Mouse (Mus musculus) ES-CJ7 (cell line): Measurements from ENCODE around the gene Edrf1.
"Not testable (repeated sequence)": the region's sequence is repeated elsewhere in the genome, so short reads cannot be mapped to it uniquely, and the experiment has no call there.

ENCODE experiments used
- DNase-seq: peaks from one replicate; pipeline ENCODE4 v3.0.0; 2011; ENCODE audit warnings: low read depth, low spot score

The Edrf1 gene

DNA sequence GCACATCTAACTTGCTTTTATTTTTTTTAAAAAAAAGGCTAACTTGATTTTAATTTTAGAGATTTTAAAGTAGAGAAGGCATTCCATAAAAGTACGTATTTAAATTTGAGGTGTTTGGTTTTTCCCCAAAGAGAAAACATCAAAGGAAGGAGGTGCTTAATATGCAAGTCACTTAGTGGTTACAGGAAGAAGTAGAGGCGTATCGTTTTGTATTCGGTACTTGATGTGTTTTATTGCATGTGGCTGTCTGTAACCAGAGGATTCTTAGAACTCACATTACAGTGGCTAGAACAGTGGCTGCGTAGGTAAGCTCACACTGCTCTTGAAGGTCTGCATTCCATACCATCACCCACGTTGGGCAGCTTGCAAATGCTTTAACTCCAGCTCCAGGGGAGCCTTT, 8.4 kb downstream of the Edrf1 start:
- no peak for DNase-seq

DNA sequence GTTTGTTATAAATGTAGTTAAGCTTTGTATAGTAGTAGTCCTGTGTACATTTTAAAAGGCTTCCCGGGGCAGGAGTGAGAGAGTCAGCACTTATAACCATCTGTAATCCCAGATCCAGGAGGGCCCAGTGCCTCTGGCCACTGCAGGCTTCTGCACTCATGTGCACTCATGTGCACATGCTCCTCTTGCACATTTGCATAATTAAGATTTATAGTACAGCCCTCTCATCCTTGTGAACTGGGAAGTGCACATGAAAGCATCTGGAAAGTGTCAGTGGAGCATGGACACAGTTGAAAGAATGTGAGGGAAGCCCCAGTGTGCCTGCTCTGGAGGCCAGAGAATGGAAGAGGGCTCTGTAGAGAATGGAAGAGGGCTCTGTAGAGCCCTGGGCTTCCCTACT, 25.1 kb downstream of the Edrf1 start:
- no peak for DNase-seq

DNA sequence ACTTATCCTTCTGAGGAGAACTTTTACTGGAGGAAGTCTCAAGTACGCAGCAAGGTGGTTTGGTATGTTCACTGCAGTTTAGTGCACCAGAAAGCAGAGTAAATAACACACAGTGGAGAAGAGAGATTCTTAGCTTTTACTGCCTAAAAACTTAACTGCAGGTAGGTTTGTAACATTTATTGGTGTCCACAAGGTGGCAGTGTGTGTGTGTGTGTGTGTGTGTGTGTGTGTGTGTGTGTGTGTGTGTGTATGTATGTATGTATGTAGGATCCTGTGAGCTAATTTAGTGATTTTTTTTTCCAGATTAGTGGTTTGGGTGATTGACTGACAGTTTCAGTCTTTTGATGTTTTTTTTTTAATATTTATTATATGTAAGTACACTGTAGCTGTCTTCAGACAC, 31.7 kb downstream of the Edrf1 start:
- DNase-seq: peak; percentile 32

DNA sequence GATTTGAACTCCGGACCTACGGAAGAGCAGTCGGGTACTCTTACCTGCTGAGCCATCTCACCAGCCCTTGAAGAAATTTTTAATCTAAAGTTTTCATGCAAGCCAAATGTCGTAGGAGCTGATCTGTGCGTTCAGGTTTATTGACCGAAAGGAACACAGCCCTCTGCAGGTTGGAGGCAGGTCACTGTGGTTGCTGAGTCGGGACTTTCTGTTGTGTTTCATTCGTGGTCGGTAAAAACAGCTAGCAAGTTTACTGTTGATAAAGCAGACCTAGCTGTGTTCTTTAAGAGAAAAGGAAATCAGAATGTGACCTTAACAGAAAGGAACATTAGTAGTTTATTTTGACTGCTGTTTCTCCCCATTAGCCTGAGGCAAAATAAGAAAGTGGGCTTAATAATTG, 32.6 kb downstream of the Edrf1 start:
- DNase-seq: no peak

DNA sequence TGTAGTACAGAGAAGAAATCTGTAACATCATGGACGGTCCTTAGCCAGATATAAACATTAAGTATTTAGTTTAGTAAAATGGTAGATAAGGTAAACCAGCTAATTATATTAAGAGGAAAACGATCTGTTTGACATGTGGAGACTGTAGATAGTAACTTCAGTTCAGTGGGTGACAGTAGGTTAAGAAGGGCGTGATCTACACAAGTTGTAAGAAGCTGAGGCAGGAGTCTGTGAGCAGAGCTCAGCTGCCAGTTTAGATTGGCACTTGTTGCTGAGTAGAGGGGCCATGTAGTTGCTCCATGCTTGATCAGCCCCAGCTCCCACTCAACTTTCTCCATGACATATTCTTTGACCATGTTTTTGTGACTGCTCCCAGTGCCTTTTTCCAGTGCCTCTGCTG, 33.5 kb downstream of the Edrf1 start:
- no peak for DNase-seq

DNA sequence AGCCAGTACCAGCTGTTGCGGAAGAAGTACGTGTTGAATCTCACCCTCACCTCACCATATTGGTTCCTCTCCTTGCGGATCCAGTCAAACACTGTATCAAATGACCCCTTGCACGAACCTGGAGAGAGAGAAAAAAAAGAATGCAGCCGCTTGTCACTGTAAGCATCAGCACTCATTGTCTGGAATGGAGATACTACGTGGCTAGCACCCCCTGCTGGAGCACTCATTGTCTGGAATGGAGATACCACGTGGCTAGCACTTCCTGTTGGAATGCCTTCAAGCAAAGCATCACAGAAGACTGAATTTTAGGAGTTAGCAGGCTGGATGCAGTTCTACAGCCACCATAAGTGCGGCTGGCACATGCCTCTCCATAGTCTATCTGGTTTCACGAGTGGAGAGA, 38.7 kb downstream of the Edrf1 start:
- DNase-seq: peak; percentile 91

DNA sequence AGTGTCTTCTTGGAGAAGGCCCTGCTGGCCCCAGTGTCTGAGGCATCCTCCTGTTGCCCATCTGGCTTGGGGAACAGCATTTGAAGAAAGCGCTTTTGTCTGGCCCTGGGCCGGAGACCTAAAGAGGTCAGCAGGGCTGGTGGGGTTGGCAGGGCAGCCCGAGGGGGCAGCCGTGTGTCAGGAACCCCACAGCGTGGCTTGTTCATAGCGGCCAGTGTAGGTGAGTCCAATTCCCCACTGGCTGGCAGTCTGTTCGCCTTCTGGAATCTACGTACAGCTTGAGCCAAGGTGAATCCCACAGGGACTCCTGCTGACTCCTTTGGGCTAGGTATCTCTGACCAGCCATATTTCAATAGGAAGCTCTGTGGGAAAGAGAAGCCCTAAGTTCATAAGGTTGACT, 41.4 kb downstream of the Edrf1 start:
- no peak for DNase-seq

DNA sequence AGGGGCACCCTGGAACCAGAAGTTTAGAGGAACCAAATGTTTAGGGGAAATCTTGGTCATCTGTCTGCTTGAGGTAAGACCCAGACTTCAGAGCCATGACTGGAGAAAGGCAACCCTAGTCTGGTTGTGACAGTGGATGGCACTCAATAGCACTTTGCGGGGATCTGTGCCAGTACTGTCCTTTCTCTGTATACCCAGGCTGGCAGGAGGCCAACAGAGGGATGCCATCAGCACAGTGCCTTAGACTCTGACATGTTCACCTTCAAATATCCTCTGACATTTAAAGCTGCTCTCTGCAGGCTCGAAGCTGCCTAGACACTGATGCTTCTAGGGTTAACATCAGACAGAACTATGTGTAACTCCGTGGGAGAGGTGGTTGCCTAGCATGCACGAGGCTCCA, 42.1 kb downstream of the Edrf1 start:
- DNase-seq: no peak

DNA sequence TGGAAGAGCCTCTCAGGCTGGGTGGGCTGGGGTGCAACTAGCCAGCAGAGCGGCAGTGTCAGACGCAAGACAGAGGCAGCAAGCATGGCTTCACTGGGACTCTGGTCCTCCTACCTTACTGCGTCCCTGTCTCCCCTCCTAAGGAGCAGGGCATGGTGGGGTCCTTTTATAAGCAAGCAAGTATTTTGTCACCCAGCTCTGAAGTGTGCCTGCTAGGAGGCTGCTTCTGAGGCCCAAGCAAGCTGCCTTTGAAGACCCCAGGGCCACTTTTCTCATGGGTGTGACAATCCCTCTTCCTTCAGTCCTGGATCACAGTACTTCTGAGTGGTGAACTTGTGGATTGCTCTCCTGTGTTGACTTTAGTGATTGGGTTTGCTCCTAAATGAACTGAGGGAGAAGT, 42.6 kb downstream of the Edrf1 start, which contains the start of gene Mmp21:
TSS of gene Mmp21 (minus strand) at position 101 of the 400 bp plus-strand sequence.
- no peak for DNase-seq

DNA sequence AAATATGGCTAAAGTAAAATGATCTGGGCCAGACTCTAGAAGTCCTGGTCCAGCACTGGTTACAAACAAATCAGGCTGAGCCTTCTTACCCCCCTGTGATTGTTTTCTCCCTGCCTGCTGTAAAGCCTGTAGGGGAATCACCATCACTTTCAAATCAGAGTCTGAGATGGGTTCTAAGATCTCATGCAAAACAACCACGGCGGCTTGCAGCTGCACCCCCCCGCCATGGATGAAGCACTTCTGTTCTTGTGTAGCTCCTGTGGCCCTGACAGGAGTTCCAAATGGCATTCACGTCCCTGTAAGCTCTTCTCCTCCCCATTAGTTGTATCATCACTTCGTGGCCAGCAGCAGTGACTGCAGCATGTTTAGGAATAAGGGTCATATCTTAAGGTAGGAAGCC, 46.3 kb downstream of the Edrf1 start:
- DNase-seq: no peak

DNA sequence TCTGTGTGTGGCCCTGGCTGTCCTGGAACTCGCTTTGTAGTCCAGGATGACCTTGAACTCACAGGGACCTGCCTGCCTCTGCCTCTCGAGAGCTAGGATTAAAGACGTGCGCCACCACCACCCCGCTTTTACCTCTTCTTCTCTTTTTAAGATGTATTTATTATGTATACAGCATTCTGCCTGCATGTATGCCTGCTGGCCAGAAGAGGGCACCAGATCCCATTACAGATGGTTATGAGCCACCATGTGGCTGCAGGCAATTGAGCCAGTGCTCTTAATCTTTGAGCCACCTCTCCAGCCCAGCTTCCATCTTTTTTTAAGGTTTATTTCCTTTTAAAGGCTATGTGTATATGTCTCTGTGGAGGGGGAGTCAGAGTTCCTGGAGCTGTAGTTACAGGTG, 46.8 kb downstream of the Edrf1 start:
- peak; percentile 63 for DNase-seq

DNA sequence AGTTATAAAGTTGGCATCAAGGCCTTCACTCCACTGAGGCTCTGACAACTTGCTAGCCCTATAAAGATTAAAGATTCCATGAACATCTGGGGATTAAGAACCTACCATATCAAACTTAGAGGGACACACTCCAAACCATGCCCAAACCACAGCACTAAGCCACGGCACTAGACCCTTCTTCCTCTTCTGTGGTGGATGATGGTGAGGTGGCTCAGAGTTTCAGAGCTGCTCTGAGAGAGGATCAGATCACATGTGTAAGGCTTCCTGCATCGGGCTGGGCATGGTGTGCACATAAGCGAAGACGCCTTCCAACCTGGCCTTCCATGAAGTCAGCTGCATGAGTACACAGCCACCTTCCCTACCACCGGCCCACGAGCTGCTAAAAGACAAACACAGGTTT, 47.4 kb downstream of the Edrf1 start:
- no peak for DNase-seq

DNA sequence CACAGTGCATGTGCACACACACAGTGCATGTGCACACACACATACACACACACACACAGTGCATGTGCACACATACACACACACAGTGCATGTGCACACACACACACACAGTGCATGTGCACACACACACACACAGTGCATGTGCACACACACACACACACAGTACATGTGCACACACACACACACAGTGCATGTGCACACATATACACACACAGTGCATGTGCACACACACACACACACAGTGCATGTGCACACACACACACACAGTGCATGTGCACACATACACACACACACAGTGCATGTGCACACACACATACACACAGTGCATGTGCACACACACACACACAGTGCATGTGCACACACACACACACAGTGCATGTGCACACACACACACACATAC, 48.3 kb downstream of the Edrf1 start:
- DNase-seq: not testable (repeated sequence)

DNA sequence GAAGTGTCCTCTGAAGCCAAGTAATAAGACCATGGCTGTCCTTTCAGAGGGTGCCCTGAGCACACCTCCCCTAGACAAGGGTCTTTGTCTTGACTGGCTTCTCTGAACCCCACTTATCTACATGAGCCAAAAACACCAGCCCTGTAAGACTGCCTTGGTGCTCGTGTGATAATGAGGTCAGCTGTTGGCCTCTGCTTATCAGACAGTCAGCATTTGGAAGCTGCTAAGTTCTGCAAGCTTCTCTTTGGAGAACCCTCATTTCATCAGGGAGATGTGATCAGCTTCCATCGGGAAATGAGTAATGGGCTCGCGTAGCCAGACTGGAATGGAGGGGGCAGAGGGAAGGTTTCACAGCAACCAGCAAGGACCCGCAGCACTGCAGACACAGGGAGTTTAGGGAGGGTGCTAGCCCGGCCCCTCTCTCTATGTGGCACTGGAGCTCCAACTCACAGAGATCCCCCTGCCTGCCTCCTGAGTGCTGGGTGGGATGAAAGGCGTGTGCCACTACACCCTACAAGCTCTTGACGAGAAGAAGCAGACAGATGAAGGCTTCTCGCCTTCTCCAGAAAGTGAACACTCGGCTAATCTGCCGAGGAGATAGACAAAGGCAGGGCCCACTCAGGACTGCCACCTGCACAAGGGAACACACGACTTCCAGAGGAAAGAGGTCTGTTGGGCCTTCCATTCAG, 60.8 kb downstream of the Edrf1 start:
- no peak for DNase-seq

DNA sequence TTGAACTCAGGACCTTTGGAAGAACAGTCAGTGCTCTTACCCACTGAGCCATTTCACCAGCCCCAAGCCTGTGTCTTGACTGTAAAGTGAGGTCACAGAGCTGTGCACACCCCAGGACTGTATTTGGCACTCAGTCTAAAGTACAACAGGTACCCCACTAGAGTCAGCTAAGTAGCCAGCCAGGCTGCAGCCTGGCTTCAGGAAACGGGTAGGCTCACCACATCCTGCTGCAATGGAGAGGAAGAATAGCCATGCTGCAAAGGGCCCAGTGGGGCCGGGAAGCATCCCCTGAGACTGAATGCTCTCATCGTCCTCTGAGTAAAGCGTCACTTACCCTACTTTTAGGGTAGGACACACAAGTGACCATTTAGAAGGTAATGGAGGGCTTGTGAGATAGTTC, 62.5 kb downstream of the Edrf1 start:
- DNase-seq: no peak

DNA sequence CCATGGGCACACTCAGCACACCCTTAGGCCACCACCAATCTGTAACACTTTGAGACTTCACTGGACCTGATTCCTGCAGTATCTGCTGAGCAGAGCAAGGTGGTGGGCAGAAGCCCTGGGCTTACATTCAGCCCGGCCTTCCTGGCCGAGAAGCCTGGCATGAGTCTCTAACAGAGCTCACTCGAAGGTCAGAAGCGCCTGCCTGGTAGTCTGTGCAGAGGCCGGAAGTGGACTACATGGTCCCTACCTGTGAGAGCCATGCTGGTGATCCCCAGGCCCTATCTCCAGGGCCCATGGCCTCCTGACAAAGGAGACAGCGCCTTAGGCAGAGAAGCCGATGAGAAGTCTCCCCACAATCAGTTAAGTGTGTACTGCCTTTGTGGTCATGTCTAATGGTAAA, 64.0 kb downstream of the Edrf1 start:
- no peak for DNase-seq

DNA sequence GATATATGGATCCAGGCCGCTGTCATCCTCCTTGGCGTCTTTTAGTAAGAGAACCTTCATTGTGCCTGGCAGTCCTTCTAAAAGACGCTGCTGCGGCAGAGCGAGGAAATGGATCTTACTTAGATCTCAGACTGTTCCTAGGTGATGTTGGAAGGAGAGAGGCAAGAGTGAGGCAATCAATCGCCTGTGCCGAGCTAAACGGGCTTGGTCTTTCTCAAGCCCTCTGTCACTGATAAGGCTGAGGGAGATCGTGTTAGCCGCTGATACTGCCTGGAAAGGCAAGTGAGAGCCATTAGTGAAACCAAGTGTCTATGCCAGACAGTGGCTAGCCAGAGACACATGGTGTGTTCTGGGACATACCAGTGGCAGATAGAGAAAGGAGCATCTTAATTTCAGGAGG, 65.0 kb downstream of the Edrf1 start:
- no peak for DNase-seq

DNA sequence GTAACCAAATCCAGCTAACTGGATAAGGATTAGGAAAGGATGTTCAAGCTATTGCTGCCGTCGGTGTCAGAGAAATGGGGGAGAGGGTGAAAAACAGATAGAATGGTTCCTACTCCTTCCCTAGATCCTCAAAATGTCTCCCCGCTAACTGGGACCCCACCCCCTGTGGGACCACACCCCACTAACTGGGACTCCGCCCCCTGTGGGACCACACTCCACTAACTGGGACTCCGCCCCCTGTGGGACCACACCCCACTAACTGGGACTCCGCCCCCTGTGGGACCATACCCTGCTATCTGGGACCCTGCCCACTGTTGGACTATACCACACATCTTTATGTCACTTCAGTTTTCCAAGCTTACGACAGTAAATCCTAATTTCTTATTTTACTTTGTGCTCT, 66.6 kb downstream of the Edrf1 start:
- DNase-seq: peak; percentile 75

DNA sequence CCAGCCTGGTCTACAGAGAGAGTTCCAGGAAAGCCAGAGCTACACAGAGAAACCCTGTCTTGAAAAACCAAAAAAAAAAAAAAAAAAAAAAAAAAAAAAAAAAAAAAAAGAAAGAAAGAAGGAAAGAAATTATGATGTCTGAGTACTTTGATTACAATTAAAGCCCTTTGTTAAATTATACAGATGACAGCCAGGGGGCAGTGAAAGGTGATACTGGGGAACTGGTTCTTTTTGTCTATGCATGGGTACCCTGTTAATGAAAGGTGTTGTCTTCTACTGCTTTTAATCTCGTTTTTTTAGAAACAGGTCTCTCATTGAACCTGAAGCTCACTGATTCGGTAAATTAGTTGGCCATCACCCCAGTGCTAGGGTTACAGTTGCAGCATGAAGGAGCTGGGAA, 70.0 kb downstream of the Edrf1 start:
- DNase-seq: no peak

DNA sequence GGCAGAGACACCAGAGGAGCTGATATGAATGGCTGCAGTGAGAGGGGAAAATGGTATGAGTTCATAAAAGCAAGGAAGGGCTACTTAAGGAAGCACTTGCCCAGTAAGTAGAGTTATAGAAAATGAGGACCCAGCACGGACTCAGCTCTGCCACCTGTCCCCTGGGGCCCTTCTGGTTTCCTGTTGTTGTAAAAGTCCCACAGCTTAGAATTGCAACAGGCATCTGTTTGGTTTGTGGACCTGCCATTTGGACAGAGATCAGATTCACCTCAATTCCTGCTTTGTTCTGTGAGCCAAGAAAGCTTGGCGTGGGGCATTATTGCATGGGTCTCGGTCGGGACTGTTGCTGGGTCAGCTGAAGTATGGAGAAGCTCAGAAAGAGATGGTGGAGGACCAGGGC, 78.0 kb downstream of the Edrf1 start:
- DNase-seq: no peak

DNA sequence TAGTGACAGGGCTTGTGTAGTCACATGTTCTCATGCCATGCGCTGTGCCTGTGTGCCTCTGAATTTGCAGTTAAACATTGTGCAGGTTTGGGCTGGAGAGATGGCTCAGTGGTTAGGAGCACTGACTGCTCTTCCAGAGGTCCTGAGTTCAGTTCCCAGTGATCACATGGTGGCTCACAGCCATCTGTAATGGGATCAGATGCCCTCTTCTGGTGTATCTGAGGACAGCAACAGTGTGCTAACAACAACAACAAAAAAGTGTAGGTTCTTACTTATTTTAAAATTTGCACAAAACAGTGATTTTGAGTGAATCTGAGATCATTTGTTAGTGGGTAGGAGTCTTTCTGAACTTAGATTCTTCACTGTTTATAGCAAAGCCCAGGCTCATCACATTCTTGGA, 81.2 kb downstream of the Edrf1 start:
- peak; percentile 38 for DNase-seq

DNA sequence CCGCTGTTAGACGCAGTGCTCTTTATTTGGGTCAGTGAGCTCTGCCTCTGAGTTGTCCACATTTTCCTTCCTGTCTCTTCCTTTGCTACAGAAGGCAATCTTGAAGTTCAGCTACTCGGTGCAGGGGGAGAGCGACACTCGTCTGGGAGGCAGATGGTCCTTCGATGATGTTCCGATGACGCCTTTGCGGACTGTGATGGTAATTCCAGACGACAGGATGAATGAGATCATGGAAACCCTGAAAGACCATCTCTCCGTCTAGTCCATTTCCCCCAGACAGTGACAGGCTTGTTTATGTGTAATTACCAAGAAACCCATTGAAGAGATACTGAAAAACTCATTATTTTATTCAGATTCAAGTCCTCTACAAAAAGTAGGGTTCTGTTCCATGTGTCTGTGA, 83.3 kb downstream of the Edrf1 start:
- no peak for DNase-seq
